Mouse (Mus musculus): ENCODE measurements around the gene Itpk1. TPM values are rescaled to one million over a fixed set of nuclear protein-coding genes. Genes with fewer than 3 reads are reported as not detected.

Gene Itpk1
- total RNA-seq, 2 experiments from 2014 or later, result 9.6 to 11.2 TPM

- DNase-seq, result no peak
- intact Hi-C loops (cut with DNase I), result loop anchor here (1.0 kb wide), 1 partner anchor 13 kb away; no protein-coding TSS in a partner anchor
These were observed 33.9 kb downstream of the Itpk1 start for GRCm38 (mm10) chr12:102670848-102671247.

- DNase-seq, result no peak
- intact Hi-C loops (cut with DNase I), result no loop called here
These were observed 39.1 kb downstream of the Itpk1 start for GRCm38 (mm10) chr12:102665465-102666202.

GRCm38 (mm10) chr12:102664052-102664448, 40.7 kb downstream of the Itpk1 start:
- DNase-seq, result no peak
- intact Hi-C loops (cut with DNase I), result no loop called here

GRCm38 (mm10) chr12:102663349-102664051, 41.2 kb downstream of the Itpk1 start:
- intact Hi-C loops (cut with DNase I), result no loop called here
- no peak for DNase-seq

- peak in 1 of 2 experiments; percentile 42 for DNase-seq
- intact Hi-C loops (cut with DNase I), result no loop called here
These were observed 43.0 kb downstream of the Itpk1 start for GRCm38 (mm10) chr12:102661772-102662171.

GRCm38 (mm10) chr12:102660906-102661651, 43.7 kb downstream of the Itpk1 start:
- no peak for DNase-seq
- intact Hi-C loops (cut with DNase I), result no loop called here

GRCm38 (mm10) chr12:102653003-102653402, 51.7 kb downstream of the Itpk1 start:
- intact Hi-C loops (cut with DNase I), result no loop called here
- no peak for DNase-seq

- intact Hi-C loops (cut with DNase I), result no loop called here
- no peak for DNase-seq
These were observed 52.3 kb downstream of the Itpk1 start for GRCm38 (mm10) chr12:102652420-102652819.

GRCm38 (mm10) chr12:102651871-102652270, 52.9 kb downstream of the Itpk1 start:
- DNase-seq, result no peak

GRCm38 (mm10) chr12:102651401-102651800, 53.3 kb downstream of the Itpk1 start:
- DNase-seq, result no peak
- intact Hi-C loops (cut with DNase I), result no loop called here

More at GRCm38 (mm10) chr12:102651871-102652270, 52.9 kb downstream of the Itpk1 start:
- intact Hi-C loops (cut with DNase I), result no loop called here

- intact Hi-C loops (cut with DNase I), result no loop called here
- DNase-seq, result no peak
These were observed 54.1 kb downstream of the Itpk1 start for GRCm38 (mm10) chr12:102650649-102651048.

GRCm38 (mm10) chr12:102647839-102648564, 56.7 kb downstream of the Itpk1 start:
- intact Hi-C loops (cut with DNase I), result no loop called here
- peak; percentile 36 to 53 for DNase-seq

GRCm38 (mm10) chr12:102646586-102647260, 58.0 kb downstream of the Itpk1 start:
- intact Hi-C loops (cut with DNase I), result no loop called here

GRCm38 (mm10) chr12:102645911-102646585, 58.7 kb downstream of the Itpk1 start:
- intact Hi-C loops (cut with DNase I), result no loop called here

More at GRCm38 (mm10) chr12:102646586-102647260, 58.0 kb downstream of the Itpk1 start:
- DNase-seq, result no peak

GRCm38 (mm10) chr12:102643316-102643715, 61.4 kb downstream of the Itpk1 start:
- DNase-seq, result peak; percentile 38 to 50
- intact Hi-C loops (cut with DNase I), result no loop called here

More at GRCm38 (mm10) chr12:102645911-102646585, 58.7 kb downstream of the Itpk1 start:
- no peak for DNase-seq

- intact Hi-C loops (cut with DNase I), result no loop called here
These were observed 64.1 kb downstream of the Itpk1 start for GRCm38 (mm10) chr12:102640436-102641163.

GRCm38 (mm10) chr12:102638878-102639277, 65.9 kb downstream of the Itpk1 start:
- intact Hi-C loops (cut with DNase I), result no loop called here
- no peak for DNase-seq

More at GRCm38 (mm10) chr12:102640436-102641163, 64.1 kb downstream of the Itpk1 start:
- peak; percentile 38 to 58 for DNase-seq

GRCm38 (mm10) chr12:102637235-102637634, 67.5 kb downstream of the Itpk1 start:
- no peak for DNase-seq
- intact Hi-C loops (cut with DNase I), result no loop called here

Data from heart, postnatal 10 days (tissue).